16 mouse cellular contexts compared by ENCODE assay signal in the genomic region with DNA sequence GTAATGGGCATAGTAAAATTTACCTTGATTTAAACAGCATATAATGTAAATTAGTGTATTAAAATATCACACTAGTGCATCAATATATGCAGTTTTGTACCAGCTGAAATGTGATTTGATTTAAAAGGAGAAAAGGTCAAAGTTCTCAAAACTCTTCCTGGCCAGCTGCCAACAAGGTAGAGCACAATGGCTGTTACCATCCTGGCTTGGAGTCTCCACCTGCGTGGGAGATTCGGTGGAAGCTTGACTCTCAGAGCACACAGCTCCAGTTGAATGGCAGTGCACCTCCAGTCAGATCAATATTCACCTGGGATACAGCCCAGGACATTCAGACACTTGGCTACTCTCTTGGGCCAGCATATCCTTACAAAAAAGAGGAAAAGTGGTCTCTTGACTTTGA.
"Had no signal": no experiment of that assay in that cellular context is flagged by ENCODE, and none has a peak within 500 bp of the region (broad histone marks: within the 10 kb centered on the region; RNA-seq: fewer than 3 reads in every experiment).

No protein-coding gene starts in this region.

- H3K9ac ChIP-seq: neural tube, embryonic 13.5 days; neural tube, embryonic 15.5 days; stomach, embryonic 15.5 days had no signal

- H3K4me3 ChIP-seq: neural tube, embryonic 13.5 days; neural tube, embryonic 15.5 days; stomach, embryonic 15.5 days had no signal

- H3K4me2 ChIP-seq: neural tube, embryonic 13.5 days; neural tube, embryonic 15.5 days; stomach, embryonic 15.5 days had no signal

- DNase-seq: retina, postnatal 1 day; right cerebral cortex, adult 18-20 months; right cerebral cortex, postnatal 14 days; right cerebral cortex, postnatal 25 days; right cerebral cortex, postnatal 4 days; spleen, adult 18-20 months; thymus, adult 18-20 months; thymus, adult 2 months; thymus, postnatal 14 days; thymus, postnatal 25 days; thymus, postnatal 36 days; thymus, postnatal 4 days had no signal

- H3K4me1 ChIP-seq: neural tube, embryonic 13.5 days; neural tube, embryonic 15.5 days; stomach, embryonic 15.5 days had no signal

- H3K9me3 ChIP-seq: neural tube, embryonic 13.5 days; neural tube, embryonic 15.5 days; stomach, embryonic 15.5 days had no signal

- H3K27me3 ChIP-seq: neural tube, embryonic 13.5 days; neural tube, embryonic 15.5 days; stomach, embryonic 15.5 days had no signal

- H3K27ac ChIP-seq: neural tube, embryonic 13.5 days; neural tube, embryonic 15.5 days; stomach, embryonic 15.5 days; stomach, postnatal 0 days had no signal

- H3K36me3 ChIP-seq: neural tube, embryonic 13.5 days; neural tube, embryonic 15.5 days; stomach, embryonic 15.5 days had no signal
